Mouse (Mus musculus) E14TG2a.4 (cell line): ENCODE measurements at regions not wholly inside any gene's neighbourhood (a gene's known extent, or its start where the extent isn't known, plus 50 kb on each side); places are given as distances from the start of the nearest gene placed in this dataset.

Source experiments
- CTCF ChIP-seq: conservative IDR thresholded peaks from 2 replicates; pipeline ENCODE4 v1.5.1; 2014; ENCODE audit warnings: low read length
- NANOG ChIP-seq: IDR thresholded peaks from 2 replicates; pipeline ENCODE4 v1.6.1; 2014; ENCODE audit warnings: borderline replicate concordance, low read length, mixed read lengths
- POU5F1 ChIP-seq: IDR thresholded peaks from 2 replicates; pipeline ENCODE4 v1.6.1; 2014; ENCODE audit warnings: low read length, borderline replicate concordance

GRCm38 (mm10) chr13:34416603-34417002 lies 71.6 kb upstream of the Slc22a23 start:
- TF ChIP-seq CTCF (no peak), NANOG (no peak), POU5F1 (no peak)
